Mouse (Mus musculus) c-Kit-positive CD71-positive TER-119-positive erythroid progenitor cells, embryonic 14.5 days (primary cell): ENCODE measurements around the gene Dirc2.

Experiments used
- DNase-seq: peaks from one replicate; pipeline ENCODE4 v3.0.0-alpha.2; 2013; ENCODE audit warnings: low spot score

Gene Dirc2

GRCm38 (mm10) chr16:35768785-35769642, at the start of gene Dirc2:
Gene Dirc2 (minus strand): TSS chr16:35769356.
- DNase-seq: peak; percentile 62

GRCm38 (mm10) chr16:35817255-35818089, 48.3 kb upstream of the Dirc2 start:
- DNase-seq: peak; percentile 70

- DNase-seq: no peak
Observed at GRCm38 (mm10) chr16:35813119-35813518, 44.0 kb upstream of the Dirc2 start.

GRCm38 (mm10) chr16:35808838-35809237, 39.7 kb upstream of the Dirc2 start:
- DNase-seq: peak; percentile 72

GRCm38 (mm10) chr16:35807663-35807992, 38.5 kb upstream of the Dirc2 start:
- no peak for DNase-seq

GRCm38 (mm10) chr16:35806973-35807662, 38.0 kb upstream of the Dirc2 start:
- DNase-seq: peak; percentile 86

- DNase-seq: no peak
Observed at GRCm38 (mm10) chr16:35803723-35804122, 34.6 kb upstream of the Dirc2 start.

GRCm38 (mm10) chr16:35802163-35802562, 33.0 kb upstream of the Dirc2 start:
- DNase-seq: no peak

GRCm38 (mm10) chr16:35791962-35792521, 22.9 kb upstream of the Dirc2 start:
- no peak for DNase-seq

- no peak for DNase-seq
Observed at GRCm38 (mm10) chr16:35788330-35788729, 19.2 kb upstream of the Dirc2 start.

- no peak for DNase-seq
Observed at GRCm38 (mm10) chr16:35787568-35788189, 18.5 kb upstream of the Dirc2 start.

- DNase-seq: no peak
Observed at GRCm38 (mm10) chr16:35787163-35787562, 18.0 kb upstream of the Dirc2 start.

GRCm38 (mm10) chr16:35784134-35784725, 15.1 kb upstream of the Dirc2 start:
- no peak for DNase-seq

- DNase-seq: no peak
Observed at GRCm38 (mm10) chr16:35783207-35783573, 14.0 kb upstream of the Dirc2 start.

GRCm38 (mm10) chr16:35782451-35783206, 13.5 kb upstream of the Dirc2 start:
- no peak for DNase-seq

- no peak for DNase-seq
Observed at GRCm38 (mm10) chr16:35781651-35782050, 12.5 kb upstream of the Dirc2 start.

- DNase-seq: no peak
Observed at GRCm38 (mm10) chr16:35781096-35781495, 11.9 kb upstream of the Dirc2 start.

GRCm38 (mm10) chr16:35779681-35780080, 10.5 kb upstream of the Dirc2 start:
- no peak for DNase-seq

- DNase-seq: no peak
Observed at GRCm38 (mm10) chr16:35777768-35778167, 8.6 kb upstream of the Dirc2 start.

GRCm38 (mm10) chr16:35776737-35777136, 7.6 kb upstream of the Dirc2 start:
- no peak for DNase-seq

- no peak for DNase-seq
Observed at GRCm38 (mm10) chr16:35775835-35776234, 6.7 kb upstream of the Dirc2 start.
